25 mouse cellular contexts compared by ENCODE assay signal in genomic region chr15:92584357-92585138, GRCm38 (mm10).
"Had no signal": no experiment of that assay in that cellular context is flagged by ENCODE, and none has a peak within 500 bp of the region (broad histone marks: within the 10 kb centered on the region; RNA-seq: fewer than 3 reads in every experiment).

No protein-coding gene starts in this region.

- H3K4me1 ChIP-seq: heart, embryonic 13.5 days; heart, embryonic 15.5 days had no signal

- DNase-seq: forebrain, postnatal 0 days; gastrocnemius, postnatal 14 days; gastrocnemius, postnatal 36 days; heart, adult 11 months; heart, adult 2 months; heart, postnatal 14 days; heart, postnatal 36 days; kidney, adult 11 months; kidney, adult 2 months; kidney, adult 9 months; kidney, postnatal 14 days; kidney, postnatal 36 days; layer of hippocampus, adult 9-11 months; layer of hippocampus, postnatal 36 days; left cerebral cortex, postnatal 4 days had no signal

- H3K27me3 ChIP-seq: heart, embryonic 13.5 days; heart, embryonic 15.5 days; hindbrain, embryonic 13.5 days; hindbrain, embryonic 15.5 days; kidney, embryonic 15.5 days had no signal

- ATAC-seq: forebrain, postnatal 0 days; hindbrain, postnatal 0 days; intestine, embryonic 16.5 days had no signal

- H3K4me2 ChIP-seq: heart, embryonic 11.5 days; heart, embryonic 13.5 days; heart, embryonic 15.5 days; hindbrain, embryonic 13.5 days; hindbrain, embryonic 15.5 days; kidney, embryonic 15.5 days; limb, embryonic 13.5 days had no signal

- H3K4me3 ChIP-seq: heart, adult 2 months; heart, embryonic 13.5 days; heart, embryonic 15.5 days; hindbrain, embryonic 13.5 days; hindbrain, embryonic 15.5 days; kidney, embryonic 15.5 days; limb, embryonic 13.5 days had no signal

- H3K9me3 ChIP-seq: heart, embryonic 13.5 days; heart, embryonic 15.5 days; hindbrain, embryonic 13.5 days; hindbrain, embryonic 15.5 days; kidney, embryonic 15.5 days; limb, embryonic 13.5 days had no signal

- H3K36me3 ChIP-seq: heart, embryonic 13.5 days; heart, embryonic 15.5 days; hindbrain, embryonic 13.5 days; hindbrain, embryonic 15.5 days; kidney, embryonic 15.5 days; limb, embryonic 13.5 days had no signal

- H3K27ac ChIP-seq: heart, adult 2 months; heart, embryonic 13.5 days; heart, embryonic 15.5 days; hindbrain, embryonic 13.5 days; hindbrain, embryonic 15.5 days; hindbrain, postnatal 0 days; kidney, embryonic 15.5 days; kidney, postnatal 0 days; limb, embryonic 13.5 days had no signal

- H3K9ac ChIP-seq: forebrain, postnatal 0 days; heart, embryonic 13.5 days; heart, embryonic 15.5 days; hindbrain, embryonic 13.5 days; hindbrain, embryonic 15.5 days; kidney, embryonic 15.5 days; limb, embryonic 13.5 days had no signal
